Mouse (Mus musculus) adrenal gland, adult 8-10 months (tissue): ENCODE measurements around the gene Smc4. TPM values are rescaled to one million over a fixed set of nuclear protein-coding genes. Genes with fewer than 3 reads are reported as not detected.
"Not testable (repeated sequence)": the region's sequence is repeated elsewhere in the genome, so short reads cannot be mapped to it uniquely, and the experiment has no call there.

ENCODE experiments used
- DNase-seq: peaks from one replicate; pipeline ENCODE4 v3.0.0; 2022
- total RNA-seq, 4 experiments: library from RNA; stranded (reverse); gene quantifications; 2 replicates each; pipeline ENCODE4 v1.2.4; 2022

Gene Smc4
- total RNA-seq, 4 experiments from 2014 or later: 26.5 to 33.6 (median 29.2) TPM

GRCm38 (mm10) chr3:69018635-69019034 lies 14.1 kb downstream of the Smc4 start:
- not testable (repeated sequence) for DNase-seq

- DNase-seq: no peak
Observed at GRCm38 (mm10) chr3:69020285-69020684, 15.7 kb downstream of the Smc4 start.

GRCm38 (mm10) chr3:69020764-69021163 lies 16.2 kb downstream of the Smc4 start:
- no peak for DNase-seq

- DNase-seq: no peak
Observed at GRCm38 (mm10) chr3:69026133-69026783, 21.7 kb downstream of the Smc4 start.

GRCm38 (mm10) chr3:69040105-69040504 lies 35.6 kb downstream of the Smc4 start:
- DNase-seq: no peak

- no peak for DNase-seq
Observed at GRCm38 (mm10) chr3:69041298-69041697, 36.8 kb downstream of the Smc4 start.

- DNase-seq: no peak
Observed at GRCm38 (mm10) chr3:69044167-69044591, 39.6 kb downstream of the Smc4 start.

- peak; percentile 81 for DNase-seq
Observed at GRCm38 (mm10) chr3:69044645-69045399, 40.3 kb downstream of the Smc4 start, which contains the start of gene Trim59. Trim59 (minus strand) TSS chr3:69044755.

- no peak for DNase-seq
Observed at GRCm38 (mm10) chr3:69045400-69045703, 40.8 kb downstream of the Smc4 start.

GRCm38 (mm10) chr3:69045750-69046149 lies 41.2 kb downstream of the Smc4 start:
- DNase-seq: no peak

GRCm38 (mm10) chr3:69046509-69046908 lies 42.0 kb downstream of the Smc4 start:
- DNase-seq: no peak

- no peak for DNase-seq
Observed at GRCm38 (mm10) chr3:69047684-69048083, 43.1 kb downstream of the Smc4 start.

- DNase-seq: no peak
Observed at GRCm38 (mm10) chr3:69049011-69049410, 44.5 kb downstream of the Smc4 start.

GRCm38 (mm10) chr3:69051894-69052293 lies 47.4 kb downstream of the Smc4 start:
- DNase-seq: no peak

- DNase-seq: no peak
Observed at GRCm38 (mm10) chr3:69054760-69055432, 50.4 kb downstream of the Smc4 start.

GRCm38 (mm10) chr3:69055871-69056270 lies 51.3 kb downstream of the Smc4 start:
- DNase-seq: no peak

- DNase-seq: no peak
Observed at GRCm38 (mm10) chr3:69060672-69061071, 56.1 kb downstream of the Smc4 start.

GRCm38 (mm10) chr3:69062764-69063163 lies 58.2 kb downstream of the Smc4 start:
- DNase-seq: no peak

- no peak for DNase-seq
Observed at GRCm38 (mm10) chr3:69064005-69064404, 59.5 kb downstream of the Smc4 start.
